Mouse (Mus musculus) layer of hippocampus, postnatal 14 days (tissue): ENCODE measurements around the gene Utf1. TPM values are rescaled to one million over a fixed set of nuclear protein-coding genes. Genes with fewer than 3 reads are reported as not detected.
A peak's percentile ranks its signal among the peaks of the same experiment; 100 is the strongest.

Experiments
- DNase-seq, 2 experiments: peaks; one replicate each; pipeline ENCODE4 v3.0.0; 2021 to 2022; ENCODE audit warnings: low spot score in 2 of 2, mixed read lengths in 1 of 2
- total RNA-seq, 2 experiments: library from RNA; stranded (reverse); gene quantifications; 2 replicates each; pipeline ENCODE4 v1.2.3; 2021

The Utf1 gene
- total RNA-seq, 2 experiments from 2014 or later: not detected

- no peak for DNase-seq
Measured at GRCm38 (mm10) chr7:139937138-139937537, 6.5 kb upstream of the Utf1 start.

DNA sequence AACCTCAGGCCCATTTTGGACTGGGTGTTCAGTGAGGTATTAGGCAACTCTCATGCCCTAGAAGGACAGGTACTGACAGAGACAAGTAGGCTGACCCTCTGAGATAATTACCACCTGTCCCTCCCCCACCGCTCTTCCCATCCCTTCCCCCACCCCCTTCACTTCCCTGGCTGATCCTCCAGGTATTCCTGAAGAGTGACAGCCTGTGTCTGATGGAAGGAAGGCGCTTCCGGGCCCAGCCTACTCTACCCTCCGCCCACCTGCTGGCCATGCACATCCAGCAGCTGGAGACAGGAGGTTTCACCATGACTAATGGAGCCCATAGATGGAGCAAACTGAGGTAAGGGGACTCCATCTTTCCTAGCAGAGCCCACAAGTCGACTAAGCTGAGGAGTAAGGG, 5.8 kb upstream of the Utf1 start:
- DNase-seq: no peak

DNA sequence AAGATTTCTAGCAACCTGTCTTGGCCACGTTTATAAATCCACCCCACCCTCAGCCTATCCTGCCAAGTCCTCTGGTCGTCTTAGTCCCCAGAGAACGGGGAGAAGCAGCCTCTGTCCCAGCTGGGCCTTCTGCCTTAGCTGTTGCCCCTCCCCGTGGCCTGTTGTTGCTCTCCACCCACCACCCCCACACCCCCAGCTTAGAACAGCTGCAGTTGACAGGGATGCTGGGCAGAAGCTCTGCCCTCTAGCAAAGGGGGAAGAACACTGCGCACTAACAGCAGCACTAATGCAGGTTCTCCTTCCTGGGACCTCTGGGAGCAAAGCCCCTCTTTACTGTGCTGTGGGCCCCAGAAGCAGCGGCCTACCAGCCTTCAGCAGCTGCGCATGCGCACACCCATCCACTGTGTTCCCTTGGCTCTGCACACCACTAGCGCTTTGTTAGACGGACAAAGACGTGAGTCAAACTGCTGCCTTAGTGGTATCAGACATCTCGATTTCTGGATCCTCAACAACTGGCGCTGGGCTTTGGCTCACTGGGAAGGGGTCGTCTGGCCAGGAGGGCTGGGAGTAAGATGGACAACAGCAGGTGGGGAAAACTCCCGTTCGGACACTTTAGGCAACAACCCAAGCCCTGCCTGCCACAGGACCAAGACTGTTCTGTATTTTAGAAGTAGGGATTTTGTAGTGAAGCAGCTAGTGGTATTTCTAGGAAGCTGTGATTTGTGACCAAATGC, 2.9 kb upstream of the Utf1 start:
- DNase-seq: no peak

DNA sequence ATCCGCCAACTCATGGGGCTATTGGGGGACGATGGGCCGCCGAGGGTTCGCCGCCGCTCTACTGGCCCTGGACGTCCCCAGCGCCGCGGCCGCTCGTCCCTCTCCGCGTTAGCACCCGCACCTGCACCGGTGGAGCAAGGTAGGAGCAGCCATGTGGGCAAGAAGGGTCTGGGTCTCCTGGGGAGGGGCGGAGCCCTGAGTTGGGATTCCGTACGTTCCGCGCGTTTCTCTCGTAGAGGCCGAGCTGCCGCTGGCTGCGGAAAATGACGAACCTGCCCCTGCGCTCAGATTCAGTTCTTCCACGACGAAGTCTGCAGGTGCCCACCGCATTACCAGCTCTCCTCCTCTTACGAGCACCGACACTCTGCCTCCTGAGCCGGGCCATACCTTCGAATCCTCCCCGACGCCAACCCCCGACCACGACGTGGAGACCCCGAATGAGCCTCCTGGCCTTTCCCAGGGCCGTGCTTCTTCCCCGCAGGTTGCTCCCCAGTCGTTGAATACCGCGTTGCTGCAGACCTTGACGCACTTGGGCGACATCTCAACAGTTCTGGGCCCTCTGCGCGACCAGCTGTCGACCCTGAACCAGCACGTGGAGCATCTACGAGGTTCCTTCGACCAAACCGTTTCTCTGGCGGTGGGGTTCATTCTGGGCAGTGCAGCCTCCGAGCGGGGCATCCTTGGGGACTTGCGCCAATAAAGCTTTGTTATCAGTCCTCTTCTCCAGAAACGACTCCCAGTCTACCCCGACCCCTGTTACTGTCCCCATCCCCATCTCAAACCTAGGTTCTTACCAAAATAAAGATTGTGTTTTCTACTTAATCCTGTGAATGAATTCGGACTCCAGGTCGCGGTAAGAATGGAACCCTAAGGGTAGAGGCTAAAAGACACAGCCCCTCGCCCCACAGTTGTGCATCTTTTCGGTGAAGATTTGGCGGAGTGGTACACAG, 977 bp downstream of the Utf1 start:
- DNase-seq: no peak

DNA sequence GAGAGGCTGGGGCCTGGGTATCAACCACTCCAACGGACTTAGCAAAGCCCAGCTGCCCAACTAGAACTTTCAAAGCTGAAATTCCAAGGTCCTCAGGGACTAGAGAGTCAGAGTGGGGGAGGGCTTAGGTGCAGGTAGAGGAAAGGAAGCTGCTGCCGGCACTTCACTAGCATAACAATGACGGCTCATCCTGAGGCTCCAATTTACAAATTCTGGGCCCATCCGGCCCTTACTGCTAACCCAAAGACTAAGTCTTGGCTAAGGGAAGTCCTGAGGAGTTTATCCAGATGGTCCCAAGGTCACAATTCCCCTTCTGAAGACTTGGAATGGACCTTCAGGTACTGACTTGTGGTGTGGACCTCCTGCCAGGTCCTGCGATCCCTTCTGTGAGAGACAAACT, 1.9 kb downstream of the Utf1 start:
- DNase-seq: no peak

- no peak for DNase-seq
Measured at GRCm38 (mm10) chr7:139946032-139946431, 2.4 kb downstream of the Utf1 start.

GRCm38 (mm10) chr7:139949893-139950282, 6.3 kb downstream of the Utf1 start:
- DNase-seq: no peak

DNA sequence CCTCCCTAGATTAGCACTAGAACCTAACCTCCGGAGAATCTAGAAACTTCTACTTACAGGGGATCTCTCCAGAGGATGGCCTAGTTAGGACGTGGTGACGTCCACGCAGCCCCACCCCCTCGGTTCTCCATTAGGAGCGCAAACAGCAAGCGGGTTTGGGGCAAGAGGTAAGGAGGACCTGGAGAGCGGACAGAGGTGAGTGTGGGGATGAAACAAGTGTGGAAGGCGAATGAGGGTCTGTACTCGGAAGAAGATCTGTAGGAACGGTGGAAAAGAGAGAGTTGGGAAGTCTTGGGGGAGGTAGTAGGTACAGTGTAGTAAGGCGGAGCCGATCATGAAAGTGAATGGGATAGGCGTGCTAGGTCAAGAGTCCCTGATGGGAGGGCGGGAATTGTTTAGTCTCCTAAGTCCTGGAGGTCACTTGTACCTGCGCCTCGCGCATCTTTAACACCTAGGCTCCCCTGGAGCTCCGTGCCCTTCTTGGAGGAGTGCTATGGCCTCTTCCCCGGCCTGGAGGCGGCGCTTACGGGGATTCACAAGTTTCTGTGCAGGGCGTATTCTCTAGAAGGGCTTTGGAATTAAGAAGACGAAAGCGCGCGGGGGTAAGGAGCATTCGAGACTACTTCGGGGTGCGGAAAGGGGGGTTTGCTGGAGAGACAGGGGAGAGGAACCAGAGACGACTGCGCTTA, 6.8 kb downstream of the Utf1 start:
- no peak for DNase-seq

DNA sequence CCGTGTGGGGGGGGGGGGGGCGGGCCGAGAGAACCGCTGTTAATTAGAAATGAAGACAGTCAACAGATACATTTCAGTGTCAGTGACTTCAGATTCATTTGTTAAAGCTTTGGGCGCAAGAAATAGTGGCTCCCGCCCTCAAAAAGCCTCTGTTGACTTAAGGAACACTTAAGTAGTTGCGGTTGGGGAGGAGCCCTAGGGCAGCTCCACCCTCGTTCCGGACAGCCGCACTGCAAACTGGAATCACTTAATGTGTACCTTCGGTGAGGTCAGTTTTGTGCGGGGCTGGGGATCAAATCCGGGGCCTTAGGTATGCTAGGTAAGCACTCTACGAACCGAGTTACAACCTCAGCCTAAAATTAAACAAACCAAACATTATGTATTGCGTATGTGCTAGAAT, 7.5 kb downstream of the Utf1 start:
- no peak for DNase-seq

DNA sequence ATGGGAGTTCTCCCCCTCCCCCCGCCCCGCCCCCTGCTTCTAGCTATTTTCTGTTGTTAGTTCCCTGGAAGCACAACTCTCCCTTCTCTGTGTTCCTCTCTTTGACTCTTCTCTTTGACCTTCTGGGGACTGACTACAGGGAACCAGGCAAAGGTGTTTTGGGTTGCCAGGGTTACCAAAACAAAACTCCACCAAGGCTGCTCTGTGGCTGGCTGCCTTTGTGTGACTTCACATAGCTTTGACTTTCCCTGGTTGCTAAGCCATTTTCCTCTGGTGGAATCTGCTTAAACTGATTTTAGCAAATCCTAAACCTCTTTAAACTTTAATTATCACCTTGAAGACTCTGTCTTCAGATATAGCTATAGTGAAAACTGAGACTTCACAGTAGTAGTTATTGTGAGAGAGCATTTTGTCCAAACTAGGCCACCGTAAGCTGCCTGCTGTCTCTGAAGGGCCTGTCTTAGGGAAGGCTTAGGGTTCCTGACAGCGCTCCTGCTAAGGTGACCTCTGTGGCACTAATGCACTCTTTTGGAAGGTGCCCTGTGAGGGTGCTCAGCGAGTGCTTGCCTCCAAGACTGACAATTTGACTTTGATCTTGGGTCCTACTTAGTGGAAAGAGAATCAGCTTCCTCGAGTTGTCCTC, 8.5 kb downstream of the Utf1 start:
- no peak for DNase-seq

DNA sequence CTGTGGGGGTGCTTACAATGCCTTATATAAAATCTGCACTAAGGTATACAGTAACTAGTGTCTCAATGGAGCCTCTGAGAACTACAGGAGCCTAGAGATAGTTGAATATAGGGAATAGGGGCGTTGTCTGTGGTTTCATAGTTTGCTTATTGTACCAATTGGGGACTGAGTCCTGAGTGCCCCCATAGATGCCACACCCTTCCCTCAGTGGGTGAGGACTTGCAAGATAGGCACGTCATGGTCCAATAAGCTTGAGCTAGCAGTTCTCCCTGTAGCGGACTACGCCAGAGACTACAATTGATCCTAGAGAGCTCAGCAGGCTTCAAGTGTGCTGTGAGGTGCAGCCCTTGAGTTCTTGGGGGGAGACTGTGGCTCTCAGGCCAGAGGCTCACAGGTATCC, 11.9 kb downstream of the Utf1 start:
- no peak for DNase-seq

GRCm38 (mm10) chr7:139956658-139957057, 13.1 kb downstream of the Utf1 start:
- DNase-seq: no peak

DNA sequence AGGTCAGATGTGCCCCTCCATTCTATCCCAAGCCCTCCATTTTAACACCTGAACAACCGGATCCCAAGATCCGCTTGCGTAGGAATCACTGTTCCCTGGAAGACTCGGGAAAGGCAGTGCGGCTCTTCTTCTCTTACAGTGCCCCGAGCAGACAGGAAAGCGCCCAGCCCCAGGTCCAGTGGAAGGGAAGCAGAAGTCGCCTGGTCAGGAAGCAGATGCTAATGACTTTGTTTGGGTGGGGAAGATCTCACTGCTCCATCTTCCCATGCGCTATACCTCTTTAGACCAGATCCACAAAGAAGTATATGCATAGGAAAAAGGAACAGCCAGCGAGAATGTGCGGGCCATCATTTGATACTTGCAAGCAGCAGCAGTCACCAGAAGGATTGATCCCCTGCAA, 13.8 kb downstream of the Utf1 start:
- DNase-seq: no peak

DNA sequence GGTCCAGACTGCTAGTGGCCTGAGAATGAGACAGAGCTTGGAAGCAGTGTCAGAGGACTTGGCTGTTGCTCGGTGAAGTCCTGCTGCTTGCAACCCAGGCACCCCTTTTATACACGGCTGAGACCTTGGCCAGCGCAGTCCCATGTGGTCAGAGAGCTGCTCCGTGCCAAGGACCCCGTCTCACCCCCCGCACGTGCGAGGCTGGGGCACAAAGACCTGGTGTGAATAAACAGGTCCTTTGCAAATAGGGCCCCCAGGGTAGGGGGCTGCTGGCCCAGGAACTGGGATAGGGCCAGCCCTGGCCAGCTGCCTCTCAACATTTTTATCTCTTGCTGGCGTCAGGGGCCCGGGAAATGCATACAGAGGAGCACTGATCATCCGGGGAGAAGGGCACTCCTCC, 14.4 kb downstream of the Utf1 start:
- no peak for DNase-seq

DNA sequence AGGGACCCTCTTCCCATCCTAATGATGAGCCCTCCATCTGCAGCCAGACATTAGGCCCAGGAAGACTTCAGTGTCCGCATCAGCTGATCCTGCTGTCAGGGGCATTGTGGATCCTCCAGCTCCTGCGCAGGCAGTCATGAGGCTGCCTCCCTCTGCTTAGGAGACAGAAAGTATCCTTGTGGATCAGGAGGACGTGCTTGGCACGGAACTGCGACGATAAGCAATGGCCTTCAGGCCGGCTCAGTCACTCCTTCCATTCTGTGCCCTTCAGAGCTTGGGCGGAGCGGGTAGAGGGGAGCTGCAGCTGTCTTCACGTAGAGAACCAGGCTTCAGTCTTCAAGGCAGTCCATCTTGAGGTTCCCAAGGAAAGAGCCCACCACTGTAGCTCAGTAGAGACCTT, 17.6 kb downstream of the Utf1 start:
- DNase-seq: no peak

DNA sequence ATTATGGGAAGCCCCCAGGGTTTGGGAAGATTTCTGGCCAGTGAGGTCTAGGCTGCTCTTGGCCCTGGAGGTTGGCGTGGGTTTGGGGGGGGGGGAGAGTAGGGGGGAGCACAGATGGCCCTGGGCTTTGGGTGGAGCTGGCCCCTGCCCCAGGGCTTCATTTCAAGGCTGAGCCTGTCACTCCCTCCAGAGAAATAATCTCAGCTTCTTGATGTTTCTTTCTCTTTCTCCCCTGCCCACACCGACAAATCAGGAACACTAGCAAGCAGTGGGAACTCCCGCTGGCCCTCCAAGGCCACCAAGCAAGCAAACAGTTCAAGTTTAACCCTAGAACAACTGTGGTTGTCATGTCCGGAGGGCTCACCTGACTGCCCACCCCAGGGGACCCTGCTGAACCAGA, 20.2 kb downstream of the Utf1 start:
- DNase-seq: no peak

GRCm38 (mm10) chr7:139967175-139967574, 23.6 kb downstream of the Utf1 start:
- DNase-seq: no peak

DNA sequence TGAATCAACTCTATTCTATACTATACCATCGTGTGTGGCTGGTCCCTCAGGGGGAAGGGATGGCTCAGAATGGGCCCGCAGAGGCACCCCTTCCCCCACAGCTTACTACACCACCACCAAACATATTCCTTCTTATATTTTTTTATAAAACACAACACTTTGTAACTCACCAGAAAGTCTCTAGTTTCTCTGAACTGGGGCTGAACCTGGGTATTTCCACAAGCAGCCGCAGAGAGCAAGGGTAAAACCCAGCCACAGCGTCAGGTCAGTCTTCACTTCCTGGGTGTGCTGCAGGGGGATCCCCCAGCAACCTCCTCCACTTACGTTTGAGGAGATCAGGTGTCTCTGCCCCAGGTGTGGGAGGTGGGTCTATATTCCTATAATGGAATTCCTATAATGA, 24.8 kb downstream of the Utf1 start:
- DNase-seq: no peak

GRCm38 (mm10) chr7:139969348-139970130, 25.9 kb downstream of the Utf1 start:
- DNase-seq: peak; percentile 84 to 91

DNA sequence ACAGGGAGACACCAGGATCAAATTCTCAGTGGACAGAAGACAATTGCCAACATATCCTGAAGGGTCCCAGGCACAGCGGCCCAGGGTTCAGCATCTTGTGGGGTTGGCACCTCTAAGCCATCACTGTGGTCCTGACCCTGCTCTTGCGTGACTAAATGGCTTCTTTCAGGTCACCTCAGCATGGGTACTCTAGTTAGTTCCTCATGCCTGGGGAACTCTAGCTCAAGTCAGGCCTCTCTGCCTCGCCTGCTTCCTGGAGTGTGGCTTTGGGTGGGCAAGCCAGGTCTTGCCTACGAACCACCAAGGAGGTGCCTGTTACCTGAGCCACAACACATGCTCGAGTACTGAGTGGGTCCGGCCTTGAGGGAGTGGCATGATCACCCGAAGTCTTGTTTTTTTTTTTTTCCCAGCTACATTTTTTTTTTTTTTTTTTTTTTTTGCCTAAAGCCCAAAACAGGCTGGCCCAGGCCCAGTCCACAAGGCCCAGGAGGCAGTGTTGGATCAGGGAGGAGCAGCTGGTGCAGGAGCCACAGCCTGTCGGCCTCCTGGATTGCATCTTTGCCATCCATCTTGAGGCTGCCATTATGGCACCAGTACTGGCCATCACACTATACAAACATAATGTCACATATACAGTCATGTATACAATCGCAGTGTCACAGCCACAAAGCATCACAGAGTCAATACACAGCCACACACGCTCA, 26.8 kb downstream of the Utf1 start:
- no peak for DNase-seq
